Mouse (Mus musculus): ENCODE results near the gene 2410131K14Rik. TPM values are rescaled to one million over a fixed set of nuclear protein-coding genes. Genes with fewer than 3 reads are reported as not detected.

2410131K14Rik gene
- polyA plus RNA-seq, 1 experiment from 2014 or later, result 17.6 TPM

GRCm38 (mm10) chr5:118311251-118311650 is 66.2 kb downstream of the 2410131K14Rik start:
- DNase-seq, result no peak
- Histone ChIP-seq H3K27ac (replicated peaks; ENCODE audit: low read depth, low read length) (no peak overlapping the region), H3K4me2 (ENCODE audit: low read length) (no peak overlapping the region), H3K9ac (replicated peaks; ENCODE audit: low read length) (no peak overlapping the region), H3K4me1 (ENCODE audit: control insufficient read depth, insufficient read depth, low read length) (no peaks in the 10 kb centered on the region), H3K9me3 (ENCODE audit: control insufficient read depth, low read length) (no peaks in the 10 kb centered on the region), H3K36me3 (ENCODE audit: control insufficient read depth, insufficient read depth, low read length) (no peaks in the 10 kb centered on the region), H3K4me3 (replicated peaks; ENCODE audit: low read depth, low read length) (no peak overlapping the region), H3K27me3 (ENCODE audit: control insufficient read depth, insufficient read depth, low read length) (no peaks in the 10 kb centered on the region)
- ATAC-seq (ENCODE audit: low FRiP score, low TSS enrichment), result no peak
- 69% methylated on average over 10 of the region's 10 CpGs for WGBS

GRCm38 (mm10) chr5:118313766-118314165 is 68.7 kb downstream of the 2410131K14Rik start:
- H3K4me2 ChIP-seq (ENCODE audit: low read length), result no peak overlapping the region
- no peaks in the 10 kb centered on the region for H3K27me3 ChIP-seq (ENCODE audit: control insufficient read depth, insufficient read depth, low read length)
- WGBS, result 98% methylated on average over 6 of the region's 6 CpGs
- no peaks in the 10 kb centered on the region for H3K36me3 ChIP-seq (ENCODE audit: control insufficient read depth, insufficient read depth, low read length)
- no peak overlapping the region for H3K27ac ChIP-seq (replicated peaks; ENCODE audit: low read depth, low read length)
- DNase-seq, result no peak
- H3K4me3 ChIP-seq (replicated peaks; ENCODE audit: low read depth, low read length), result no peak overlapping the region
- H3K4me1 ChIP-seq (ENCODE audit: control insufficient read depth, insufficient read depth, low read length), result 0 out of 2 replicates have a peak, but pooled peaks cover under 1% of the 10 kb centered on the region
- H3K9me3 ChIP-seq (ENCODE audit: control insufficient read depth, low read length), result no peaks in the 10 kb centered on the region
- no peak overlapping the region for H3K9ac ChIP-seq (replicated peaks; ENCODE audit: low read length)
- ATAC-seq (ENCODE audit: low FRiP score, low TSS enrichment), result no peak

Other genes starting within 250 kb of the 2410131K14Rik start
- 4.4 and 4.9 TPM in 2 replicates for gene Tesc, start 217.5 kb upstream of the 2410131K14Rik start, polyA plus RNA-seq (2014; fragmentation: Nextera tagmentation; extraction: Ambion mirVana)
- gene Fbxw8, start 89.8 kb upstream of the 2410131K14Rik start, polyA plus RNA-seq (2014; fragmentation: Nextera tagmentation; extraction: Ambion mirVana), result 21.4 and 21.6 TPM in 2 replicates
- gene Hrk, start 80.6 kb upstream of the 2410131K14Rik start, polyA plus RNA-seq (2014; fragmentation: Nextera tagmentation; extraction: Ambion mirVana), result 1.4 and 2.9 TPM in 2 replicates
- 14.8 and 16.4 TPM in 2 replicates for gene Rnft2, start 111 bp upstream of the 2410131K14Rik start, polyA plus RNA-seq (2014; fragmentation: Nextera tagmentation; extraction: Ambion mirVana)

Data from midbrain, embryonic 14.5 days (tissue).